Mouse (Mus musculus) right cerebral cortex, adult 2 months (tissue): ENCODE results near the gene Zbtb48.
"Not testable (repeated sequence)": the region's sequence is repeated elsewhere in the genome, so short reads cannot be mapped to it uniquely, and the experiment has no call there.

Experiments used
- DNase-seq, 2 experiments: peaks; one replicate each; pipeline ENCODE4 v3.0.0; 2021 to 2022; ENCODE audit warnings: low spot score in 2 of 2

Zbtb48 gene

GRCm38 (mm10) chr4:152027524-152027923 is at the start of gene Zbtb48:
Gene Zbtb48 (minus strand): TSS chr4:152027671.
- peak; percentile 96 to 98 for DNase-seq

DNA sequence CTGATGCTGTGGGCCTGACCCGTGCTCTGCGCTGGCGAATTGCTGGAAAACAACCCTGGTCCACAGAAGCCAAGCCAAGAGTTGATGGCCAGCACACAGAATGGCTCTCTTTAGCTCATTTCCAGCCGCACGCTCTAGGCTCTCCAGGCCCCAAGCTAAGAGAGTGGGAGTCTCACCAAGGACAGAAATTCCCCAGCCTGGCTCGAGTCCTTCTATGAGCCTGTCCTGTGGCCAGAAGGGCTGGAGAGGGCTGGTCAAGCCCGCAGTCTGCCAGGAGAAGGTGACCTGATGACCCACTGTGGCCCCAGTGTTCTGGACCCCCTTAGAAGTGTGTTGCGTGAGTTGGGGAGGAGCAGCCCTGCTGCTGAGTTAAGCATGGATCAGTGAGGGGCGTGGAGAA is 49.7 kb upstream of the Zbtb48 start:
- no peak for DNase-seq

- no peak for DNase-seq
Measured at GRCm38 (mm10) chr4:152074548-152074947, 47.1 kb upstream of the Zbtb48 start.

DNA sequence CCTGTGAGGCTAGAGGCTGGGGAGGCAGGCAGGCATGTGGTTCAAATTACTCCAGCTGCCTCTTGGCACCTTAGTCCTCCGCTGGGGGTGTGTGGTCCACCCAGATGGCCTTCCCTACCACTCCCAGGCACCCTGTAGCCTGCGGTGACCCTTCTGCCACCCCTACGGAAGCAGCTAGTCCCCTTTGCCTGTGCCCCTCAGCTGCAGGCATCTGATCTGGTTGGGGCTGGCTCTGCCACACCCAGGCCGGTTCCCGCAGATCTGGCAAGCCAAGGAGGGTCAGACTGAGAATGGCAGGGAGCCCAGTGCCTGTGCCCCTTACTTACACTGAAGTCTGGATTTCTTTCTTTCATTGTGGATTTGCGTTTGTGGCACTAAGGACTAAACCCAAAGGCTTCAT is 46.2 kb upstream of the Zbtb48 start:
- DNase-seq: no peak

DNA sequence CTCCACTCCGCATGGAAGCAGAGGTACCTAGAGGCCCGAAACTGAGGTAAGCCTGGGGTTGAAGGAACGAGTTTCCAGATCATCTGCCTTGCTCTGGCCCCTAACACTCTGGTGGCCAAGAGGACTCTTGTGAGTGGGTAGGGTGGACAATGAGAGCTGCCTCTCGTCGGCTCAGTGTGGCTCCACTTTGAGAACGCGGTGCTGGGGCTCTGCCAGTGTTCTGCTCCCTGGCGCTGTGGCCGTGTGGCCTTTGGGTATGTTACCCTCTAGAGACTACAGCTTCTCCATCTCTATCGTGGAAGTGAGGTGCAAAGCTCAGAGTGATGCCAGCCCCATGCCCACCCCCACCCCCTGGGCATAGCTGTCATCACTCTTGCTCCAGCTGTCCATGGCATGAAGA is 45.2 kb upstream of the Zbtb48 start:
- no peak for DNase-seq

DNA sequence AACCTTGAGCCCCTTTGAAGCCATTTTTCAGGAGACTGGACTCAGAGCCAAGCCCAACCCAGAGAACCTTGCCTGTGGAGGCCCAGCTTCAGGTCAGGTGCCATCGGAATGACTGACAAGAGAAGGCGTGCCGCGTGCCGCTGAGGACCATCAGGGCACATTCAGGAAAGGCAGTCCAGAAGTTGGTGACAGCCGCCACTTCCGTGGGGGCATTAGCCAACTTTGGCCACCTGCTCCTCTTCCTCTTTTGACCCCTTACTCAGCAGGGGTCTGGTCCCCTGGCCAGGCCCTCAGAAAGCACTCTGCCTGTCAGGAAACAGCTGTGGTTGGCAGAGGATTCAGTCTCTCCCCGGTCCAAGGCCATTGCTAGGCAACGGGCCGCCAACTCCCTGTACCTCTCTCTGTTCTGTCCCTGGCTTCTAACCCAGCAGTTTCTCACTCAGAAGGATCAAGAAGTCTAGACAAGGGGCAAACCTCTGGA is 44.7 kb upstream of the Zbtb48 start, which contains the start of gene Plekhg5:
Gene Plekhg5, plus strand, starts transcription at position 378 of the 481 bp plus-strand sequence.
- no peak for DNase-seq

GRCm38 (mm10) chr4:152070494-152071396 is 43.3 kb upstream of the Zbtb48 start:
- no peak for DNase-seq

- no peak for DNase-seq
Measured at GRCm38 (mm10) chr4:152069245-152069644, 41.8 kb upstream of the Zbtb48 start.

GRCm38 (mm10) chr4:152068166-152068724 is 40.8 kb upstream of the Zbtb48 start:
- DNase-seq: no peak

- DNase-seq: no peak
Measured at GRCm38 (mm10) chr4:152067280-152067679, 39.8 kb upstream of the Zbtb48 start.

DNA sequence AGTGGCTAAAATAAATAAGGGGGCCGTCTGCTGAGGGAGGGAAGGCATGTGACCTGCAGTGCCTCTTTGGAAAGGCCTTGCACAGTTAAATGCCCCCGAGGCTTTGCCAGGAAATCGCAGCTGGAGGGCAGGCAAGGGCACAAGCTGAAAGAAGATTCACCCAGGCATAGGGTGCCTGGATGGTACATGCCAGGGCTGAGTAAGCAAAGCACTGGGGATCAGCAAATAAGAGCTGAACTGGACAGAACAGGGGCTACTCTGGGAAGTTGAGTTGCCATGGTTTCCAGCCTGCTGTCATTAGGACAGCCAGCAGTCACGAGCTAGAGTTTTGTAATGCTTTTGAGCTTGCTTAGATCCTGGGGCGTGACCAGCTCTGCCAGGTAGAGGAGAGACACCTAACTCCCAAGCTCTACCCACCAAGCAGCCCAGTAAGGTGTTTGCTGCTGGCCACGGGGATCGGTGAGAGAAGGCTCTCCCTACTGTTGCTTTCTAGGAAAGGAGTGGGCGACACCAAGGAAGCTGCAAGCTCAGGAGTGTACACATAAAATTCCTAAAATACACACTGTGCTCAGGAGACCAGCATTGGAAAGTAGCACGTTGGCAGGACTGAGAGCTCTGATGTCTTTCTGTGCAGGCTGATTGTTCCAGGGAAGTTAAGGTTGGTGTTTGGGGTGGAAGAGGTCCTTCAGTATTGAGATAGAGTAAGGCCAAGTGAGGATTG is 35.1 kb upstream of the Zbtb48 start:
- peak; percentile 17 to 38 for DNase-seq

- no peak for DNase-seq
Measured at GRCm38 (mm10) chr4:152044609-152045008, 17.1 kb upstream of the Zbtb48 start.

GRCm38 (mm10) chr4:152043171-152043570 is 15.7 kb upstream of the Zbtb48 start:
- no peak for DNase-seq

- DNase-seq: no peak
Measured at GRCm38 (mm10) chr4:152041924-152042641, 14.6 kb upstream of the Zbtb48 start.

GRCm38 (mm10) chr4:152039831-152040310 is 12.4 kb upstream of the Zbtb48 start:
- no peak for DNase-seq

DNA sequence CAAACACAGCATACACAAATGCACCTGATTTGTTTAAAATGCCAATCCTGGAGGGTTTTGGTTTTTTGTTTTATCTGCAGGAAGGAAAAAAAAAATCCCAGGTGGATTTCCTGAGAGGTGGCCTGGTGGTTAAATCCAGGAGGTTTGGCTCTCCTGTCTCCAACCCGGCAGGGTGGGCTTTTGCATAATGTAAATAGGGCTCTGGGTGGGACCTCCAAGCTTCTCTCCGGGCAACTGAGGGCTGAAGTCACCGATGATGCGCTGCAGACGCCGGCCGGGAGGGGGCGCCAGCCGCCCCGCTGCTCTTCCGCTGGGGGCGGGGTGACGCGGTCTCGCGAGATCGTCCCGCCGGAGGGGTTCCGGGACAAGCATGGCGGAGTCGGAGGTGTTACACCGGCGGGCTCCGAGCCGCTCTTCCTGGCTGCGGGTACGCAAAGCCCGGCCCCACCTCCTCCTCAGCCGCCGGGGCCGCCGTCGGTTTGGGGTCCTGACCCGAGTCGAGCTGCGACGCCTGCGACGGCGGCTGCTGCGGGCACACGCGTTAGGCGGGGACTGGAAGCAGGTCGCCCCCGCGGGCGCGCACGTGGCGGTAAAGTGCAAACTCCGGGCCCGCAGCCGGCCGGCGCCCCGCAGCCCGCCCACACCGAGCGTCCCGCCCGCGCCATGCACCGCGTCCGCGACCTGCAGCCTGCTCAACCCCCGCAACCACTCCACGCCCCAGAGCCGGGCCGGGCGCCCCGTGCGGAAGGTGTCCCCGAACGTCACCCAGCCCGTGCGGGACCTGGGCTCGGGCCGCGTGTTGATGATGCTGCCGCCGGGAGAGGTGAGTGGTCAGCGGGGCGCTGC is 11.7 kb upstream of the Zbtb48 start, which contains the start of gene Nol9:
Gene Nol9, plus strand, starts transcription at position 337 of the 846 bp plus-strand sequence.
- DNase-seq: peak; percentile 91

DNA sequence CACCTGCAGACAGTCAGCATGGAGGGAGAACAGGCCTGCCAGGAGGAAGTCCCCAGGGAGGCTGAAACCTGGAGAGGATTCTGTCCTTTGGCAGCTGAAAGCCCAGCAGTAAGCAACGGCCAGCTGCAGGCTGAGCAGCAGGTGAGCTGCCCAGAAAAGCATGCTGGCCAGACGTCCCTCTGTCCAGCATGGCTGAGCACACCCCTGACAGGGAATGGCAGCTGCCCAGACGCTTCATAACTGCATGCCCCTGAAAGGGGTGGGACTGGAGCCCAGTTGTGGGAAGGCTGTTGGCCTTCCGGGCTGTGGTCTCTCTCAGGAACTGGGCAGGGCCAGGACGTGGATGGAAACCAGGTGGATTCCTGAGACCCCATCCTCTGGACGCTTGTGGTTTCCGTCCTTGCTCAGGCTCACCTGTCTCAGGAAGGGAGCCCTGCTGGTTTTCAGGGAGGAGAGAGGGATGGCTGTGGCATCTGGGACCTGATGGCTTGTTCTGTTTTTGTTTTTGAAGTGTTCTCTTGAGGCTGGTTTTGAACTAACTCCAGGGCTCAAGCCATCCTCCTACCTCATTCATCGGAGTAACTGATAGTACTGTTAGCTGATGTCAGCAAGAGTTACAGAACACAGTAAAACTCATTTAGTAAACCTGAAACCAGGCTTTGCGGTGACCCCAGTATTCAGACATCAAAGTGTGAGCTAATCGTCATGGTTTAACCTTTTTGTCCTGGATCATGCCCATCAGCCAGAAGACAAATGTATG is 10.9 kb upstream of the Zbtb48 start, which contains the start of gene Tas1r1:
Gene Tas1r1, minus strand, starts transcription at position 344 of the 760 bp plus-strand sequence.
- DNase-seq: no peak

DNA sequence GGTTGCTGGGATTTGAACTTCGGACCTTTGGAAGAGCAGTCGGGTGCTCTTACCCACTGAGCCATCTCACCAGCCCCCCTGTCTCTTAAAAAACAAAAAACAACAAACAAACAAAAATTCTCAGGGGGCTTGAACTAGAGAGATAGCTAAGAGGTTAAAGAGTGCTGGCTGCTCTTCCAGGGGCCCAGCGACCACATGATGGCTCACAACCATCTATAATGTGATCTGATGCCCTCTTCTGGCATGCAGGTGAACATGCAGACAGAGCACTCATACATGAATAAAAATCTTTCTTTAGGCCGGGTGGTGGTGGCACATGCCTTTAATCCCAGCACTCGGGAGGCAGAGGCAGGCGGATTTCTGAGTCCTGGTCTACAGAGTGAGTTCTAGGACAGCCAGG is 9.0 kb upstream of the Zbtb48 start:
- not testable (repeated sequence) for DNase-seq

- no peak for DNase-seq
Measured at GRCm38 (mm10) chr4:152032922-152033321, 5.5 kb upstream of the Zbtb48 start.

GRCm38 (mm10) chr4:152029997-152030396 is 2.5 kb upstream of the Zbtb48 start:
- DNase-seq: no peak
